24 mouse cellular contexts compared by ENCODE assay signal in genomic region chr6:23866298-23866697, GRCm38 (mm10). TPM values are rescaled to one million over a fixed set of nuclear protein-coding genes. Genes with fewer than 3 reads are reported as not detected.
A peak's percentile ranks its signal among the peaks of the same experiment; 100 is the strongest.
DNase-seq lines count a peak whose midpoint lies in the region; ATAC-seq lines count a peak whose summit lies in the region.
"Had no signal": no experiment of that assay in that cellular context is flagged by ENCODE, and none has a peak within 500 bp of the region (broad histone marks: within the 10 kb centered on the region; RNA-seq: fewer than 3 reads in every experiment).

No protein-coding gene starts in this region.

- H3K27me3 ChIP-seq in heart, embryonic 10.5 days (ENCODE audit: insufficient read depth, poor library complexity, severe bottlenecking) = no peaks in the 10 kb centered on the region
- H3K27me3 ChIP-seq: CH12.LX had no signal

- no peak for DNase-seq in frontal cortex, postnatal 14 days (ENCODE audit: low spot score in 2 of 2)
- peak; percentile 17 for DNase-seq in right cerebral cortex, adult 18-20 months
- DNase-seq in right cerebral cortex, postnatal 36 days (ENCODE audit: low spot score in 2 of 2) = no peak
- DNase-seq in brain, adult 2 months (ENCODE audit: low read depth, low spot score) = peak; percentile 30
- DNase-seq in telencephalon, adult 2 months (ENCODE audit: low read depth, low spot score) = peak; percentile 18
- no peak for DNase-seq in heart, embryonic 10.5 days (ENCODE audit: low spot score)
- DNase-seq in neural tube, embryonic 10.5 days (ENCODE audit: extremely low spot score, low spot score) = no peak
- DNase-seq: adrenal gland, adult 2 months; adrenal gland, adult 8-10 months; adrenal gland, postnatal 10 days; adrenal gland, postnatal 14 days; adrenal gland, postnatal 25 days; adrenal gland, postnatal 36 days; B cell, adult 2 months; cerebellum, adult 11 months; cerebellum, adult 11-12 months; cerebellum, adult 18-20 months had no signal

- H3K36me3 ChIP-seq in heart, embryonic 10.5 days = no peaks in the 10 kb centered on the region
- H3K36me3 ChIP-seq: G1E had no signal

- H3K4me3 ChIP-seq in heart, embryonic 10.5 days = no peak overlapping the region

- H3K27ac ChIP-seq in heart, embryonic 10.5 days = no peak overlapping the region

- WGBS in heart, embryonic 10.5 days = 87% methylated on average over 7 of the region's 7 CpGs

- H3K9me3 ChIP-seq in heart, embryonic 10.5 days = no peaks in the 10 kb centered on the region
- H3K9me3 ChIP-seq: G1E had no signal

- peak; percentile 96 for ATAC-seq in frontal cortex, adult (ENCODE audit: low TSS enrichment)
- ATAC-seq: activated CD4-positive, CD25-positive, alpha-beta regulatory T cell, adult 4 months; CD4-positive, CD25-positive, alpha-beta regulatory T cell, adult 4 months; Patski had no signal

- H3K4me1 ChIP-seq in heart, embryonic 10.5 days = no peaks in the 10 kb centered on the region

RNA-seq across cellular contexts. Expression of gene Cadps2, which starts 27.1 kb away (rescaled TPM):
- 0.58 and 0.99 TPM in 2 replicates for polyA plus RNA-seq in heart, embryonic 10.5 days (2016; fragmentation: Nextera tagmentation; extraction: Ambion mirVana)
- polyA plus RNA-seq: C2C12; CD4-positive, CD25-positive, alpha-beta regulatory T cell, adult 4 months; G1E had no signal

Comparison
In these comparisons a context has a peak if more than half of its experiments do, and no peak if none do; other contexts are left out.
1. DNase-seq: peak in right cerebral cortex, adult 18-20 months (single experiment), brain, adult 2 months (single experiment) and telencephalon, adult 2 months (single experiment); none in frontal cortex, postnatal 14 days (0 of 2), right cerebral cortex, postnatal 36 days (0 of 2), heart, embryonic 10.5 days (single experiment) and neural tube, embryonic 10.5 days (single experiment).